Mouse (Mus musculus) erythroblast, embryonic 14.5 days (primary cell): ENCODE data around the gene Oas1d.

Source experiments
- GATA1 ChIP-seq: IDR thresholded peaks from 2 replicates; pipeline ENCODE4 v1.6.1; 2012; ENCODE audit warnings: low read length, inconsistent platforms, mixed read lengths
- TAL1 ChIP-seq: IDR thresholded peaks from 3 replicates; pipeline ENCODE4 v1.6.1; 2012; ENCODE audit warnings: low read length, inconsistent platforms, mixed read lengths

- TF ChIP-seq GATA1 = no peak
- no peak for TF ChIP-seq TAL1
Observed at GRCm38 (mm10) chr5:120933966-120934365, 19.6 kb downstream of the Oas1d start.
